Mouse (Mus musculus): ENCODE data around the gene Limk2. TPM values are rescaled to one million over a fixed set of nuclear protein-coding genes. Genes with fewer than 3 reads are reported as not detected.
A peak's percentile ranks its signal among the peaks of the same experiment; 100 is the strongest.

Limk2 gene
- total RNA-seq (2021): 10 to 100 TPM; 25.2 to 27.7 TPM

- intact Hi-C loops (cut with DNase I): loop anchor here (2.0 kb wide), 2 partner anchors 44 to 62 kb away; partner anchors contain the start of gene Rnf185
Measured at GRCm38 (mm10) chr11:3408997-3409732, at the start of gene Limk2. TSS of gene Limk2 (minus strand) at chr11:3409189.

GRCm38 (mm10) chr11:3458428-3459104, 49.6 kb upstream of the Limk2 start:
- no peak for DNase-seq
- intact Hi-C loops (cut with DNase I): loop anchor here (5.0 kb wide), 1 partner anchor 54 kb away; the partner anchor contains the start of gene Selenom

More at GRCm38 (mm10) chr11:3408997-3409732, at the start of gene Limk2:
- peak; percentile 94 to 95 for DNase-seq

- DNase-seq: peak; percentile 61 to 76
- intact Hi-C loops (cut with DNase I): loop anchor here (5.0 kb wide), 1 partner anchor 56 kb away; the partner anchor contains the start of gene Selenom
Measured at GRCm38 (mm10) chr11:3456354-3456753, 47.4 kb upstream of the Limk2 start.

- no peak for DNase-seq
- intact Hi-C loops (cut with DNase I): loop anchor here (5.0 kb wide), 1 partner anchor 122 kb away; the partner anchor contains the start of gene Pik3ip1
Measured at GRCm38 (mm10) chr11:3454506-3454905, 45.5 kb upstream of the Limk2 start.

GRCm38 (mm10) chr11:3453467-3453866, 44.5 kb upstream of the Limk2 start:
- intact Hi-C loops (cut with DNase I): loop anchor here (2.0 to 5.0 kb wide), 2 partner anchors 45 to 121 kb away; partner anchors contain the start of genes Limk2 and Pik3ip1
- no peak for DNase-seq

- intact Hi-C loops (cut with DNase I): loop anchor here (2.0 to 5.0 kb wide), 2 partner anchors 44 to 120 kb away; partner anchors contain the start of genes Limk2 and Pik3ip1
- DNase-seq: no peak
Measured at GRCm38 (mm10) chr11:3452769-3453168, 43.8 kb upstream of the Limk2 start.

GRCm38 (mm10) chr11:3452167-3452639, 43.2 kb upstream of the Limk2 start, which contains the start of gene Rnf185:
TSS of gene Rnf185 (minus strand) at chr11:3452363.
- DNase-seq: peak; percentile 95
- intact Hi-C loops (cut with DNase I): loop anchor here (2.0 to 5.0 kb wide), 2 partner anchors 43 to 120 kb away; partner anchors contain the start of genes Limk2 and Pik3ip1

GRCm38 (mm10) chr11:3451701-3452163, 42.7 kb upstream of the Limk2 start:
- no peak for DNase-seq
- intact Hi-C loops (cut with DNase I): loop anchor here (2.0 to 5.0 kb wide), 3 partner anchors 43 to 119 kb away; partner anchors contain the start of genes Limk2 and Pik3ip1

GRCm38 (mm10) chr11:3444875-3445274, 35.9 kb upstream of the Limk2 start:
- intact Hi-C loops (cut with DNase I): no loop called here

GRCm38 (mm10) chr11:3443091-3443490, 34.1 kb upstream of the Limk2 start:
- intact Hi-C loops (cut with DNase I): no loop called here
- DNase-seq: no peak

More at GRCm38 (mm10) chr11:3444875-3445274, 35.9 kb upstream of the Limk2 start:
- no peak for DNase-seq

GRCm38 (mm10) chr11:3442677-3443076, 33.7 kb upstream of the Limk2 start:
- no peak for DNase-seq
- intact Hi-C loops (cut with DNase I): no loop called here

GRCm38 (mm10) chr11:3441696-3442443, 32.9 kb upstream of the Limk2 start:
- DNase-seq: peak; percentile 50 to 61
- intact Hi-C loops (cut with DNase I): no loop called here

- intact Hi-C loops (cut with DNase I): no loop called here
- no peak for DNase-seq
Measured at GRCm38 (mm10) chr11:3437621-3438020, 28.6 kb upstream of the Limk2 start.

GRCm38 (mm10) chr11:3433809-3434208, 24.8 kb upstream of the Limk2 start:
- intact Hi-C loops (cut with DNase I): no loop called here
- no peak for DNase-seq

- no peak for DNase-seq
- intact Hi-C loops (cut with DNase I): no loop called here
Measured at GRCm38 (mm10) chr11:3431976-3432603, 23.1 kb upstream of the Limk2 start.

GRCm38 (mm10) chr11:3431515-3431914, 22.5 kb upstream of the Limk2 start:
- intact Hi-C loops (cut with DNase I): no loop called here

GRCm38 (mm10) chr11:3428632-3429031, 19.6 kb upstream of the Limk2 start:
- intact Hi-C loops (cut with DNase I): no loop called here
- DNase-seq: no peak

More at GRCm38 (mm10) chr11:3431515-3431914, 22.5 kb upstream of the Limk2 start:
- no peak for DNase-seq

GRCm38 (mm10) chr11:3427697-3428230, 18.8 kb upstream of the Limk2 start:
- intact Hi-C loops (cut with DNase I): no loop called here
- no peak for DNase-seq

GRCm38 (mm10) chr11:3422242-3422641, 13.3 kb upstream of the Limk2 start:
- DNase-seq: no peak
- intact Hi-C loops (cut with DNase I): no loop called here
